Mouse (Mus musculus) forebrain, embryonic 11.5 days (tissue): ENCODE data around the gene Wdr47. TPM values are rescaled to one million over a fixed set of nuclear protein-coding genes. Genes with fewer than 3 reads are reported as not detected.
"Not testable (repeated sequence)": the region's sequence is repeated elsewhere in the genome, so short reads cannot be mapped to it uniquely, and the experiment has no call there.

Source experiments
- ATAC-seq: fragments of 200-750 bp; cut with Nextera tagmentation; replicated peaks from 2 replicates; pipeline ENCODE4 v1.8.0; 2017; ENCODE audit warnings: moderate TSS enrichment; ENCODE audit not compliant: low FRiP score
- DNase-seq: peaks from one replicate; pipeline ENCODE4 v3.0.0-alpha.2; 2017; ENCODE audit warnings: low spot score
- H3K27ac ChIP-seq: fragments of 300-500 bp; sonication (generic); 2 replicates; pipeline ENCODE4 v1.5.1; 2014; ENCODE audit warnings: low read depth, low read length
- H3K27me3 ChIP-seq: fragments of 300-500 bp; sonication (generic); 2 replicates; pipeline ENCODE4 v1.6.1; 2014; ENCODE audit warnings: mild to moderate bottlenecking, low read length, mixed read lengths; ENCODE audit not compliant: control insufficient read depth, insufficient read depth
- H3K36me3 ChIP-seq: fragments of 300-500 bp; sonication (generic); 2 replicates; pipeline ENCODE4 v1.6.1; 2014; ENCODE audit warnings: mild to moderate bottlenecking, low read length, moderate library complexity, mixed read lengths; ENCODE audit not compliant: control insufficient read depth, insufficient read depth
- H3K4me1 ChIP-seq: fragments of 300-500 bp; sonication (generic); replicated peaks from 2 replicates; pipeline ENCODE4 v1.6.1; 2014; ENCODE audit warnings: low read length, mixed read lengths; ENCODE audit not compliant: control insufficient read depth, insufficient read depth
- H3K4me2 ChIP-seq: fragments of 300-500 bp; sonication (generic); 2 replicates; pipeline ENCODE4 v1.6.1; 2014; ENCODE audit warnings: low read depth, mild to moderate bottlenecking, low read length, moderate library complexity, mixed read lengths; ENCODE audit not compliant: severe bottlenecking
- H3K4me3 ChIP-seq: fragments of 300-500 bp; sonication (generic); 2 replicates; pipeline ENCODE4 v1.5.1; 2014; ENCODE audit warnings: low read depth, low read length
- H3K9ac ChIP-seq: fragments of 300-500 bp; sonication (generic); 2 replicates; pipeline ENCODE4 v1.6.1; 2014; ENCODE audit warnings: low read length
- H3K9me3 ChIP-seq: fragments of 300-500 bp; sonication (generic); 2 replicates; pipeline ENCODE4 v1.6.1; 2016; ENCODE audit warnings: low read length, mixed read lengths; ENCODE audit not compliant: control insufficient read depth
- WGBS: fragments of 180-500 bp; shearing (Covaris S2); extraction: QIAGEN DNeasy Blood & Tissue Kit; methylation state at CpG from one replicate; pipeline ENCODE4 v1.1.7; 2014; 5-methylcytosine and 5-hydroxymethylcytosine counted together
- polyA plus RNA-seq: library from polyadenylated mRNA; unstranded; fragments of >200 nt; fragmentation: Nextera tagmentation; extraction: Ambion mirVana; gene quantifications from 2 replicates; pipeline ENCODE4 v1.2.1, GENCODE M21; 2014

Gene Wdr47
- polyA plus RNA-seq, 1 experiment from 2014 or later, result 32.2 TPM

GRCm38 (mm10) chr3:108591530-108592522 is 747 bp downstream of the Wdr47 start:
- no peaks in the 10 kb centered on the region for H3K36me3 ChIP-seq
- H3K4me3 ChIP-seq, result peak overlapping the region; percentile 92
- peak overlapping the region; percentile 95 for H3K4me2 ChIP-seq
- peak; percentile 86 for ATAC-seq
- H3K9me3 ChIP-seq, result no peaks in the 10 kb centered on the region
- H3K27me3 ChIP-seq, result no peaks in the 10 kb centered on the region
- peak overlapping the region; percentile 75 for H3K9ac ChIP-seq
- DNase-seq, result no peak
- WGBS, result under 1% methylated on average over 61 of the region's 61 CpGs
- peak overlapping the region; percentile 87 for H3K27ac ChIP-seq
- no peaks in the 10 kb centered on the region for H3K4me1 ChIP-seq

- WGBS, result 71% methylated on average over 3 of the region's 3 CpGs
- no peaks in the 10 kb centered on the region for H3K4me1 ChIP-seq
These were observed 17.8 kb downstream of the Wdr47 start for GRCm38 (mm10) chr3:108608906-108609305.

DNA sequence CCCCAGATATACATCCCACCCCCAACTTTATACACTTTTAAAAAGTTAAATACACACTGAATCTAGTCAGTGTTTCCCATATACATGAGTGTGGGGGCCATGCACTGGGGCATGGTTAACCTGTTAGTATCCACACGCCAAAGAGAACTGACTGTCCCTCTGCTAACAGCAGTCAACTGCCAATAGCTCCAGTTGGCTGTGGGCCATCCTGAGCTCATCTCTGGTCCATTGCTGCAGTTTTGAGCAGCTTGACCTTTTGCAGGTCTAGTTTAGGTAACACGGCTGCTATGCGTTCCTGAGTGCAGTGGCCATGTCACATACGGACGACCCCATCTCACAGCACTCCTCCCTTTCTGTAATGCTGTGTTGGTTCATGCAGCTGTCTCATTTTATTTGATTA is 43.7 kb downstream of the Wdr47 start:
- no peak overlapping the region for H3K4me3 ChIP-seq
- no peaks in the 10 kb centered on the region for H3K36me3 ChIP-seq
- WGBS, result 92% methylated on average over 5 of the region's 5 CpGs
- ATAC-seq, result no peak
- no peaks in the 10 kb centered on the region for H3K9me3 ChIP-seq
- H3K4me1 ChIP-seq, result no peaks in the 10 kb centered on the region
- no peak for DNase-seq
- H3K4me2 ChIP-seq, result no peak overlapping the region
- H3K9ac ChIP-seq, result no peak overlapping the region
- H3K27ac ChIP-seq, result no peak overlapping the region
- H3K27me3 ChIP-seq, result no peaks in the 10 kb centered on the region

More at GRCm38 (mm10) chr3:108608906-108609305, 17.8 kb downstream of the Wdr47 start:
- Histone ChIP-seq H3K4me3 (no peak overlapping the region), H3K36me3 (no peaks in the 10 kb centered on the region), H3K27me3 (no peaks in the 10 kb centered on the region), H3K4me2 (no peak overlapping the region), H3K9me3 (no peaks in the 10 kb centered on the region), H3K27ac (no peak overlapping the region), H3K9ac (no peak overlapping the region)
- DNase-seq (no peak), ATAC-seq (no peak)

DNA sequence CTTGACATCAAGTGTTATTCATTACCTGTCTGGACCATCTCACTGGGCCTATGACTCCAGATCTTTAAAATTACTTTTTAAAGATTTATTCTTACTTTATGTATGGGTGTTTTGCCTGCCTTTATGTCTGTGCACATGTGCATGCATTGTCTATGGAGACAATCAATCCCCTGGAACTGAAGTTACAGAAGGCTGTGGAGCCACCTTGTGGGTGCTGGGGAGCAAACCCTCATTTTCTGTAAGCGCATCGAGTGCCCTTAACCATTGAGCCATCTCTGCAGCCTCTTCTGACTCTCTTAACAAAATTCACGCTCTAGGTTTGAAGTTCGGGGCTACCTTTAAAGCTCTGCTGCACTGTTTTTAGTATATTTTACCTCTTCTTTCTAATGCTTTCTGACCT is 48.3 kb downstream of the Wdr47 start:
- no peaks in the 10 kb centered on the region for H3K4me1 ChIP-seq
- H3K9ac ChIP-seq, result no peak overlapping the region
- H3K4me3 ChIP-seq, result no peak overlapping the region
- no peaks in the 10 kb centered on the region for H3K9me3 ChIP-seq
- WGBS, result 72% methylated on average over 4 of the region's 4 CpGs
- H3K27me3 ChIP-seq, result no peaks in the 10 kb centered on the region
- H3K36me3 ChIP-seq, result peaks cover under 1% of the 10 kb centered on the region; the same call in 1 of the 2 replicates
- no peak for ATAC-seq
- H3K4me2 ChIP-seq, result no peak overlapping the region
- DNase-seq, result no peak
- H3K27ac ChIP-seq, result no peak overlapping the region

- no peaks in the 10 kb centered on the region for H3K9me3 ChIP-seq
- H3K4me3 ChIP-seq, result no peak overlapping the region
- no peak for DNase-seq
- no peak overlapping the region for H3K4me2 ChIP-seq
- no peak for ATAC-seq
- H3K9ac ChIP-seq, result no peak overlapping the region
- H3K36me3 ChIP-seq, result peaks cover 3% of the 10 kb centered on the region; the same call in 1 of the 2 replicates
- no peaks in the 10 kb centered on the region for H3K27me3 ChIP-seq
- H3K27ac ChIP-seq, result no peak overlapping the region
- no peaks in the 10 kb centered on the region for H3K4me1 ChIP-seq
- 86% methylated on average over 4 of the region's 4 CpGs for WGBS
These were observed 49.9 kb downstream of the Wdr47 start for GRCm38 (mm10) chr3:108640998-108641397.

GRCm38 (mm10) chr3:108644856-108645255 is 53.8 kb downstream of the Wdr47 start:
- no peaks in the 10 kb centered on the region for H3K9me3 ChIP-seq
- no peak overlapping the region for H3K4me2 ChIP-seq
- H3K4me1 ChIP-seq, result no peaks in the 10 kb centered on the region
- DNase-seq (no peak), ATAC-seq (no peak)
- peaks cover 3% of the 10 kb centered on the region; the same call in 1 of the 2 replicates for H3K36me3 ChIP-seq
- H3K4me3 ChIP-seq, result no peak overlapping the region
- H3K27me3 ChIP-seq, result no peaks in the 10 kb centered on the region
- 93% methylated on average over 3 of the region's 3 CpGs for WGBS
- no peak overlapping the region for H3K27ac ChIP-seq
- H3K9ac ChIP-seq, result no peak overlapping the region

DNA sequence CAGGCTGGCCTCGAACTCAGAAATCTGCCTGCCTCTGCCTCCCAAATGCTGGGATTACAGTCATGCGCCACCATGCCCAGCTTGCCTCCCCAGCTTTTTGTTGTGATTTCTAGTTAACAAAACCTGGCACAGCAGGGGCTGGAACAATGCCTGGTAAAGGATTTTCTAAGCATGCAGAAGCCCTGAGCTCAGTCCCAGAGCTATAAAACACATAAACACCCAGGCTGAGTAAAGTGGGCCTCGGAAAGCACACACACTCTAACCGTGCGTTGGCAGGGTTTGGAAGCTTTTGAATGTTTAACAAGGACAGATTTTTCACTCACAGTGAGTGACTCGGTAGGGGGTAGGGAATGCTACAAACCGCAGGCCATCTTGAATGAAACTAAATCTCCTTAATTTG is 55.0 kb downstream of the Wdr47 start:
- Histone ChIP-seq H3K4me1 (no peaks in the 10 kb centered on the region), H3K9ac (no peak overlapping the region), H3K9me3 (no peaks in the 10 kb centered on the region), H3K36me3 (peaks cover 3% of the 10 kb centered on the region; the same call in 1 of the 2 replicates), H3K4me2 (no peak overlapping the region), H3K4me3 (no peak overlapping the region), H3K27ac (no peak overlapping the region), H3K27me3 (no peaks in the 10 kb centered on the region)
- 43% methylated on average over 7 of the region's 7 CpGs for WGBS
- no peak for DNase-seq
- no peak for ATAC-seq

GRCm38 (mm10) chr3:108647681-108648080 is 56.6 kb downstream of the Wdr47 start:
- 34% methylated on average over 5 of the region's 5 CpGs for WGBS
- H3K4me3 ChIP-seq, H3K4me2 ChIP-seq, H3K4me1 ChIP-seq, DNase-seq, H3K9me3 ChIP-seq, H3K27ac ChIP-seq, ATAC-seq, H3K36me3 ChIP-seq, H3K27me3 ChIP-seq, H3K9ac ChIP-seq: not testable (repeated sequence)
